Mouse (Mus musculus): Measurements from ENCODE around the gene Lyzl4. TPM values are rescaled to one million over a fixed set of nuclear protein-coding genes. Genes with fewer than 3 reads are reported as not detected.

Lyzl4 gene
- total RNA-seq, 2 experiments from 2014 or later, result 0.74 to 1.3 TPM

GRCm38 (mm10) chr9:121549010-121549409 lies 92.9 kb downstream of the Lyzl4 start:
- DNase-seq (ENCODE audit: extremely low spot score in 1 of 2, low spot score in 1 of 2), result no peak

- DNase-seq (ENCODE audit: extremely low spot score in 1 of 2, low spot score in 1 of 2), result no peak
Measured at GRCm38 (mm10) chr9:121547431-121547830, 94.5 kb downstream of the Lyzl4 start.

- no peak for DNase-seq (ENCODE audit: extremely low spot score in 1 of 2, low spot score in 1 of 2)
Measured at GRCm38 (mm10) chr9:121541530-121541929, 100.4 kb downstream of the Lyzl4 start.

GRCm38 (mm10) chr9:121532626-121533025 lies 109.3 kb downstream of the Lyzl4 start:
- DNase-seq (ENCODE audit: extremely low spot score in 1 of 2, low spot score in 1 of 2), result no peak

- DNase-seq (ENCODE audit: extremely low spot score in 1 of 2, low spot score in 1 of 2), result no peak
Measured at GRCm38 (mm10) chr9:121528605-121529357, 113.1 kb downstream of the Lyzl4 start.

Other genes with a start within 250 kb of the Lyzl4 start
- 100 to 1,000 TPM; 681 to 734 TPM for gene Cck, start 146.4 kb downstream of the Lyzl4 start, total RNA-seq (2021)
- gene Vipr1, start 620 bp upstream of the Lyzl4 start, total RNA-seq (2021), result 10 to 100 TPM; 13.2 to 19.9 TPM
- gene Sec22c, start 63.4 kb upstream of the Lyzl4 start, total RNA-seq (2021), result 10 to 100 TPM; 26.3 to 32.7 TPM
- 10 to 100 TPM; 80.2 to 90.3 TPM for gene Ss18l2, start 68.2 kb upstream of the Lyzl4 start, total RNA-seq (2021)
- gene Nktr, start 77.1 kb upstream of the Lyzl4 start, total RNA-seq (2021), result 100 to 1,000 TPM in 1 of 2 experiments, 10 to 100 TPM in 1; 71.9 to 123 TPM
- gene Zfp651, start 117.2 kb upstream of the Lyzl4 start, total RNA-seq (2021), result 100 to 1,000 TPM; 101 to 109 TPM
- 1 to 10 TPM; 3.3 to 4.4 TPM for gene Klhl40, start 135.5 kb upstream of the Lyzl4 start, total RNA-seq (2021)
- gene Hhatl, start 150.4 kb upstream of the Lyzl4 start, total RNA-seq (2021), result 10 to 100 TPM; 15.1 to 15.5 TPM
- gene Ccdc13, start 197.4 kb upstream of the Lyzl4 start, total RNA-seq (2021), result 1 to 10 TPM; 8.9 to 9.7 TPM
- gene Higd1a, start 216.3 kb upstream of the Lyzl4 start, total RNA-seq (2021), result 10 to 100 TPM; 84.7 to 92.8 TPM

Measured in layer of hippocampus, postnatal 25 days (tissue).